Mouse (Mus musculus): ENCODE data around the gene Sun1.

DNA sequence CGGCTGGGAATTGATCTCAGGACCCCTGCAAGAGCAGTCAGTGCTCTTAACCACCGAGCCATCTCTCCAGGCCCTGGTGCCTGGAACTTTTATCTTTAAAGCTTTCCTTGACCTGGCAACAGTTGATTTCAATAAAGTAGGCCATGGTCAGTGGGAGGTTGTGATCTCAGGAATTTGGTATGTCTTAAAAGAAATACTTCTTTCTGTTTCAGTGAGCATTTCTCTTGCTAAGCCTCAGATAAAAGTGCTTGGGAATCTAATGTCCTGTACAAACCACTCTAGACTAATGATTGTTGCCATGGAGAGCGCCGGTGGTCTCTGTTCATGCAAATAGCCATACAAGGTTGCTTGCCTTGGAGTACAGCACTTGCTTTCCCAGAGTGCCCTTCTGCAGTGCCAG, 57.4 kb downstream of the Sun1 start:
- no peak for TF ChIP-seq POLR2A (IDR thresholded peaks at IDR 0.05; ENCODE audit: borderline replicate concordance, low read depth, low read length)
- TF ChIP-seq CTCF (IDR thresholded peaks at IDR 0.05; ENCODE audit: low read depth, low read length), result no peak
